Mouse (Mus musculus) olfactory bulb, adult 2 months (tissue): ENCODE data around the gene Rpl18.

Source experiments
- CTCF ChIP-seq: fragments of 200-500 bp; IDR thresholded peaks from 2 replicates; pipeline ENCODE4 v1.5.1; 2012; ENCODE audit warnings: low read depth, mild to moderate bottlenecking, low read length, moderate library complexity; ENCODE audit not compliant: insufficient read depth
- POLR2A ChIP-seq: fragments of 200-500 bp; IDR thresholded peaks from 2 replicates; pipeline ENCODE4 v1.6.1; 2012; ENCODE audit warnings: mild to moderate bottlenecking, low read depth, low read length, moderate library complexity; ENCODE audit not compliant: insufficient read depth

DNA sequence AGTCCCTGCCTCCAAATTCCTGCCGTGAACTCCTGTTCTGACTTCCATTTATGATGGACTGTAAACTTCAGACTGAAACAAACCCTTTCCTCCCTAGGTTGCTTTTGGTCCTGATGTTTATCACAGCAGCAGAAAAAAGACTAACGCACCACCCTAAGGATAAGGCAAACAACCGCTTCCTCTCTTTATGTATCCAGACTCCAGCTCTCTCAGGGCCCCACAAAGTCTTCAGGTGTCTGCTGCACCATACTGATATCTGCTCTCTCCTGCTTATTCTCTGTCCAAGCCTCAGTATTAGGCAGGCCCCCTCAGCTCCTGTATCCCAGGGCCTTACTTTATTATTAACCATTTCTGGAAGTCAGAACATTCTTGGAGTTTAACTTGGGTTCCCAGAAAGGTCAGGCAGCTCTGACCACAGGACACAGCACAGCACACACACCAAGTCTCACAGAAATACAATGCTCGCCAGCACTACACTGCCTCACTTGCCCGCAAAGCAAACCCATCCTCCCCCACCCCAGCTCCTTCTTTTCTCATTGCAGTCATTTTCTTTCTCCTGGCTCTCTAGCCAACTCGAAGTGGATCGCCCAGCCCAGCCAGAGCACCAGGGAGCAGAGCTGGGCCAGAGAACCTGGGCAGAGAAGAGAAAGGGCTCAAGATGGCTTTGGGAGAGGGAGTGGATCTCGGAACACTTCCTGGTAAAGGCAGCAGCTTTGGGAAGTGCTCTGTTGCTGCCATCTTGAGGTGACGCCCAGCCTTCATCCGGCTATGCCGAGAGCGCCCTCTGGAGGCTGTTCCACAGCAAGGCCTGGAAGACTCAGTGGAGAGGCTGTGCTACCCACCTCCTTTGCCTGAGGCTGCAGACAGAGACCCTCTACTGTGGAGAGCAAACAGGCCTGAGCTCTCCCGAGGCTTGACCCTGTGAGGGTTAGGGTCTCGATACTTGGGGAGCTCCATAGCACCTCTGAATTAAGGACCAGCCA lies 32.8 kb upstream of the Rpl18 start:
- TF ChIP-seq CTCF = peak; percentile 94
- TF ChIP-seq POLR2A = no peak
